Mouse (Mus musculus) granulocyte monocyte progenitor cell, adult 5-6 weeks (primary cell): ENCODE results near the gene Cdk10. TPM values are rescaled to one million over a fixed set of nuclear protein-coding genes. Genes with fewer than 3 reads are reported as not detected.
"Not testable (repeated sequence)": the region's sequence is repeated elsewhere in the genome, so short reads cannot be mapped to it uniquely, and the experiment has no call there.

ENCODE experiments used
- ATAC-seq: replicated peaks from 2 replicates; pipeline ENCODE4 v1.8.0; 2016; ENCODE audit warnings: mild to moderate bottlenecking, moderate TSS enrichment, inconsistent platforms; ENCODE audit not compliant: poor library complexity, severe bottlenecking
- total RNA-seq, 2 experiments: library from RNA; stranded (forward) in 1 of 2; stranded (reverse) in 1 of 2; fragments of 200-712, 200-1000 nt in 1 of 2; fragments of >200 nt in 1 of 2; fragmentation: Nextera tagmentation in 1 of 2; gene quantifications; 2 replicates each; pipeline ENCODE4 v1.2.3; 2014 to 2017

Cdk10 gene
- total RNA-seq, 2 experiments from 2014 or later: 26.7 to 39.4 TPM

GRCm38 (mm10) chr8:123257593-123257992 is 33.0 kb downstream of the Cdk10 start:
- ATAC-seq: not testable (repeated sequence)

DNA sequence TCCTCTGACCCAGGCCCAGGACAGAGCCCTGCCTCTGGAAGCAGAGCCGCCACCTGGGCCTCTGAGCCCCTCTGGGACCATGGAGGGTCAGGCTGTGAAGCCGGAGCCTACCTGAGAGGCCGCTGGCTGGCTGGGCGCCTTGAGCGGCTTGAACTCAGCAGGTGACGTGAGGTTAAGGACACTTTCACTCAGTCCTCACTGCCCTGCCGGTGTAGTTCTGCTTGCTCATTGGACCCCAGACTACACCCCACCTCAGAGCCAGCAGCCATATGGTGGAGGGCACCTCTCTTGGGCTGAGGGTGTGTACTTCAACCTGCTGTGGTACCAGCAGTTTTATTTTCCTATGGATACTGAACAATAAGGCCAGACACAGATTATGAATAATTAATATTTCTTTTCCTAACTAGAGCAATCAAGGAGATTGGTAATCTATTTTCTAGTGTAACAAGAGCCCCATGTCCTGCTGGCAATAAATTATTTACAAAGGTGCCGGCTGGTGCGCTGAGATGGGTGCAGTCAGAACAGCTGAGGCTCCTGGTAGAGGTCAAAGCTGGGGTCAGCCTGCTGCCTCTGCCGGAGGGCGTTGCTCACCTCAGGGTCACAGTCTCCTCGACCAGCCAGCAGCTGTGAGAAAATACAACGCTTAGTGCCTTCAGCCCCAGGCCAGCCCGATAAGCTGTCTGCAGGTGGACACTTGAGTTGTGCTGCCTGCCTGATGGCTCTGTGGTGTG is 43.4 kb downstream of the Cdk10 start:
- ATAC-seq: no peak

GRCm38 (mm10) chr8:123271147-123271546 is 46.5 kb downstream of the Cdk10 start:
- ATAC-seq: no peak

DNA sequence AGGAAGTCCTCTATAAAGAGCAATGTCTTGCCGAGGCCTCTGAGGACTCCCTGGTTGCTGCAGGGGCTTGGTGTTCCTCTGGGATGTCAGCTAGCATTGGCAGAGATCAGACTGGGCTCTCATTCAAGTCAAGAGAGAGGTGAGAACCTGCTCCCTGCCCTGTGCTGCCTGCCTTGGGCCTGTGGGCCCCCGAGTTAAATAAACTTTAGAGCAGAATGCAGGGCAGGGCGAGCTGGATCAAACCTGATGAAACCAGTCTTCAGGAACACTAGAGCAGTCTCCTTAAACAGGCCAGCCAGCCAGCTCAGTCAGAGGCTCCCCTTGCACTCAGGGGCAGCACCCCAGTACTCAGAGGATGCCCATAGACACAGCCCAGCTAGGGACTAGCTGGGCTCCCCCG is 47.3 kb downstream of the Cdk10 start:
- no peak for ATAC-seq

GRCm38 (mm10) chr8:123274447-123274846 is 49.8 kb downstream of the Cdk10 start:
- no peak for ATAC-seq

DNA sequence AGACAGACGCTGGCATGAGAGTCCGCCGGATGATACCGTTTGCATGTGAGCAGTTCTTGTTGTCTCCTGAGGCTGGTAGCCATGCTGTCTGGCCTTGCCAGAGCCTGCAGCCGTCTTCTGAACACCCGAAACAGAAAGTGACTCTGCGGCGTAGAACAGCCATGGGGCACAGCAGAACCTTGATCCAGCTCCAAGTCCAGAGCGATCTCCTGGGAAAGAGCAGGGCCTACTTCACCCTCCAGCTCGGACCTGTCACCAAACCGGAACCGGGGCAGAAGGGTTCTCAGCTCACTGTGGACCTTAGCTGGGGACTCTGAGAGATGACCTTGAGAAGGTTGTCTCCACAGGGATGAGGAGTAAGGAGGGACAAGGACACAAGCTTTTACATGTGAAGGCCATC is 50.5 kb downstream of the Cdk10 start:
- no peak for ATAC-seq

DNA sequence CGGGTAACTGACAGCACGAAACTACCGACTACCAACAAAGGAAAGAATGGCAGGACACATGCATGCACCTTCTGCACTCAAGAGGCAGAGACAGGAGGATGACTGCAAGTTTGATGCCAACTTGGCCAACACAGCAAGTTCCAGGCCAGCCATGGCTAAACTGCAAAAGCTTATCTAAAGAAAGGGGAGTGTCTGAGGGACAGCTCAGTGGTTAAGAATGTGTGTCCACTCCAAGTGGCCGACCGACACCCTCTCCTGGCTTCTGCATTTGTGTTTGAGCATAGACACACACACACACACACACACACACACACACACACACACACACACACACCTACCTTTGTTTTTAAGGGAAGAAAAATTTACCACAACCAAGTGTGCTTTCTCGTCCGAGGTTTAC is 53.8 kb downstream of the Cdk10 start:
- no peak for ATAC-seq

DNA sequence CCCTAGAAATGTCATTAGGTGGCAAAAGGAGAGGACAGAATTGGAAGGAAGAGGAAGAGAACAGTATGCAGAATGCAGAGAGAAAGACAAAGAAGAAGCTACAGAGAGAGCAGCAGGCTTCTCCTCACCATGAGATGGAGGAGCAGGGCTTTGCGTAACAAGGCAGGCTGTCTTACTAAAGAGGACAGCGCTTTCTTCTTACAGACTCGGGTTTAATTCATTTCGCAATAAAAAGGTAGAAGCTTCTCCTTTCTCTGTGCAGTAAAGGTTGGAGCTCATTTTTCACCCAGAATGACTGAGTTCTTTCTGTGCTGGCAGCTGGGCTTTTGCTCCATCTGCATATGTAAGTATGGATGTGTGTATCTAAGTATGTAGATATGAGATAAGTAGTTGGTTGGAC is 55.2 kb downstream of the Cdk10 start:
- ATAC-seq: peak; percentile 63

- ATAC-seq: peak; percentile 89
These were observed 55.9 kb downstream of the Cdk10 start for GRCm38 (mm10) chr8:123280302-123281094.

Other genes with a start within 250 kb of the Cdk10 start
- gene Ankrd11, start 182.6 kb upstream of the Cdk10 start, total RNA-seq (2014; fragmentation: Nextera tagmentation): 86.3 and 104 TPM in 2 replicates
- 63.3 and 63.9 TPM in 2 replicates for gene Ankrd11, start 182.6 kb upstream of the Cdk10 start, total RNA-seq (2017)
- 29.5 and 40.3 TPM in 2 replicates for gene Spg7, start 161.9 kb upstream of the Cdk10 start, total RNA-seq (2014; fragmentation: Nextera tagmentation)
- gene Spg7, start 161.9 kb upstream of the Cdk10 start, total RNA-seq (2017): 47.3 and 65.5 TPM in 2 replicates
- gene Rpl13, start 122.5 kb upstream of the Cdk10 start, total RNA-seq (2014; fragmentation: Nextera tagmentation): 1,716 and 2,163 TPM in 2 replicates
- 2,167 and 2,701 TPM in 2 replicates for gene Rpl13, start 122.5 kb upstream of the Cdk10 start, total RNA-seq (2017)
- gene Cpne7, start 107.5 kb upstream of the Cdk10 start, total RNA-seq (2014; fragmentation: Nextera tagmentation): not detected in 2 replicates
- gene Cpne7, start 107.5 kb upstream of the Cdk10 start, total RNA-seq (2017): not detected in 2 replicates
- not detected in 2 replicates for gene Sult5a1, start 66.5 kb upstream of the Cdk10 start, total RNA-seq (2014; fragmentation: Nextera tagmentation)
- gene Sult5a1, start 66.5 kb upstream of the Cdk10 start, total RNA-seq (2017): not detected in 2 replicates
- gene Dpep1, start 38.6 kb upstream of the Cdk10 start, total RNA-seq (2014; fragmentation: Nextera tagmentation): not detected in 2 replicates
- not detected in 2 replicates for gene Dpep1, start 38.6 kb upstream of the Cdk10 start, total RNA-seq (2017)
- gene Chmp1a, start 12.1 kb upstream of the Cdk10 start, total RNA-seq (2014; fragmentation: Nextera tagmentation): 22.6 and 37.6 TPM in 2 replicates
- 28.3 and 35.4 TPM in 2 replicates for gene Chmp1a, start 12.1 kb upstream of the Cdk10 start, total RNA-seq (2017)
- 0.51 and 0.80 TPM in 2 replicates for gene Spata33, start 12.0 kb upstream of the Cdk10 start, total RNA-seq (2014; fragmentation: Nextera tagmentation)
- gene Spata33, start 12.0 kb upstream of the Cdk10 start, total RNA-seq (2017): 0.36 and 0.39 TPM in 2 replicates
- gene Spata2l, start 11.4 kb downstream of the Cdk10 start, total RNA-seq (2014; fragmentation: Nextera tagmentation): 1.5 and 3.9 TPM in 2 replicates
- 1.0 and 4.3 TPM in 2 replicates for gene Spata2l, start 11.4 kb downstream of the Cdk10 start, total RNA-seq (2017)
- gene Zfp276, start 29.4 kb downstream of the Cdk10 start, total RNA-seq (2014; fragmentation: Nextera tagmentation): 10.7 and 13.9 TPM in 2 replicates
- gene Zfp276, start 29.4 kb downstream of the Cdk10 start, total RNA-seq (2017): 7.8 and 9.9 TPM in 2 replicates
- gene Vps9d1, start 29.5 kb downstream of the Cdk10 start, total RNA-seq (2014; fragmentation: Nextera tagmentation): 14.1 and 19.6 TPM in 2 replicates
- 11.9 and 20.8 TPM in 2 replicates for gene Vps9d1, start 29.5 kb downstream of the Cdk10 start, total RNA-seq (2017)
- 52.0 and 70.0 TPM in 2 replicates for gene Fanca, start 93.7 kb downstream of the Cdk10 start, total RNA-seq (2014; fragmentation: Nextera tagmentation)
- gene Fanca, start 93.7 kb downstream of the Cdk10 start, total RNA-seq (2017): 30.2 and 39.5 TPM in 2 replicates
- gene Spire2, start 107.9 kb downstream of the Cdk10 start, total RNA-seq (2014; fragmentation: Nextera tagmentation): not detected in 2 replicates
- 0.13 TPM in 1 of 2 replicates, not detected in the other for gene Spire2, start 107.9 kb downstream of the Cdk10 start, total RNA-seq (2017)
- gene Tcf25, start 148.9 kb downstream of the Cdk10 start, total RNA-seq (2014; fragmentation: Nextera tagmentation): 110 and 113 TPM in 2 replicates
- 194 and 224 TPM in 2 replicates for gene Tcf25, start 148.9 kb downstream of the Cdk10 start, total RNA-seq (2017)
- gene Mc1r, start 182.3 kb downstream of the Cdk10 start, total RNA-seq (2014; fragmentation: Nextera tagmentation): 0.28 TPM in 1 of 2 replicates, not detected in the other
- 0.05 TPM in 1 of 2 replicates, not detected in the other for gene Mc1r, start 182.3 kb downstream of the Cdk10 start, total RNA-seq (2017)
- not detected in 2 replicates for gene Tubb3, start 186.6 kb downstream of the Cdk10 start, total RNA-seq (2014; fragmentation: Nextera tagmentation)
- gene Tubb3, start 186.6 kb downstream of the Cdk10 start, total RNA-seq (2017): not detected in 2 replicates
- 55.6 and 58.3 TPM in 2 replicates for gene Def8, start 198.7 kb downstream of the Cdk10 start, total RNA-seq (2014; fragmentation: Nextera tagmentation)
- gene Def8, start 198.7 kb downstream of the Cdk10 start, total RNA-seq (2017): 57.5 and 75.5 TPM in 2 replicates